1 mouse cellular context compared by ENCODE assay signal in the genomic region with DNA sequence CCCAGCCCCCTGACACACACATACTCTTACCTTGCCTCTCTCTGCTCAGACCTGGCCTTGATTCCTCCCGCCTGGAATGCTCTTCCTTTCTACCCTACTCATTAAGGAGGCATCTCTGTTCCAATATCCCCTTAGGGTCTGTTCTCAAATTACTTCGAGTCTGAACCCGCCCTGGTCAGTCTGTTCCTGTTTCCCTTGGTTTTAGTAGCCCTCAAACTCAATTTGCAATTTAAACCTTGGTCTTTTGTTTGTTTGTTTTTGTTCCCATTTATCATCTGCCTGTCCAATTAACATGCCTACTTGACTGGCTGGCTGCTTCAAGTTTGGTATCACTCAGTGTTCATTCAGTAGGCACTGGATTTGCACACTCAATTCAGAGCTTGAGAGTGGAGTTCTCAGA.
TF ChIP-seq lines count a peak whose summit lies in the region.

No protein-coding gene starts in this region.

TF ChIP-seq in ES-E14, 5 proteins besides CTCF, POLR2A, EP300 and RAD21 (continued from another document):
- TF ChIP-seq CHD2 (IDR thresholded peaks at IDR 0.05; ENCODE audit: low read depth, low read length) (no peak), MAFK (IDR thresholded peaks at IDR 0.05; ENCODE audit: insufficient read depth, low read depth, low read length) (no peak)
TF ChIP-seq in ES-E14: peak in this region for 0.
